In genomic region chr15:74203801-74204530, GRCm38 (mm10) we compare ENCODE assay signal across 11 mouse cellular contexts.
DNase-seq lines count a peak whose midpoint lies in the region; ATAC-seq and TF ChIP-seq lines count a peak whose summit lies in the region.
"Had no signal": no experiment of that assay in that cellular context is flagged by ENCODE, and none has a peak within 500 bp of the region (broad histone marks: within the 10 kb centered on the region; RNA-seq: fewer than 3 reads in every experiment).

No protein-coding gene starts in this region.

- no peak for TF ChIP-seq CTCF in liver, postnatal 0 days (IDR thresholded peaks at IDR 0.05; ENCODE audit: low read depth)

- peak; percentile 42 to 49 for DNase-seq in left cerebral cortex, adult 18-20 months (ENCODE audit: low spot score in 2 of 2)
- DNase-seq in left cerebral cortex, adult 11 months (ENCODE audit: low spot score) = no peak
- DNase-seq in heart, postnatal 14 days = peak; percentile 29 to 52
- DNase-seq in ovary, postnatal 14 days (ENCODE audit: low spot score) = peak; percentile 3
- DNase-seq in liver, postnatal 0 days = no peak
- no peak for DNase-seq in kidney, postnatal 10 days
- DNase-seq: adrenal gland, adult 8-10 months had no signal

- H3K4me2 ChIP-seq in liver, postnatal 0 days (ENCODE audit: low read depth, low read length) = no peak overlapping the region
- H3K4me2 ChIP-seq: liver, embryonic 15.5 days had no signal

- H3K9ac ChIP-seq in liver, postnatal 0 days (replicated peaks) = no peak overlapping the region
- H3K9ac ChIP-seq: liver, embryonic 15.5 days had no signal

- no peak overlapping the region for H3K27ac ChIP-seq in liver, postnatal 0 days (ENCODE audit: low read depth)
- H3K27ac ChIP-seq: kidney, postnatal 0 days; liver, embryonic 15.5 days had no signal

- H3K36me3 ChIP-seq in liver, postnatal 0 days (replicated peaks; ENCODE audit: insufficient read depth, low read length) = no peaks in the 10 kb centered on the region
- H3K36me3 ChIP-seq: liver, embryonic 15.5 days had no signal

- no peaks in the 10 kb centered on the region for H3K4me1 ChIP-seq in liver, postnatal 0 days (ENCODE audit: insufficient read depth)
- H3K4me1 ChIP-seq: liver, embryonic 15.5 days had no signal

- ATAC-seq in frontal cortex, adult (ENCODE audit: low TSS enrichment) = peak; percentile 91
- no peak for ATAC-seq in liver, postnatal 0 days
- no peak for ATAC-seq in activated CD4-positive, CD25-positive, alpha-beta regulatory T cell, adult 4 months

- no peak for TF ChIP-seq EP300 in liver, postnatal 0 days (IDR thresholded peaks at IDR 0.05; ENCODE audit: low read depth)

- WGBS in liver, postnatal 0 days (ENCODE audit: insufficient replicate concordance) = 72% methylated on average over 14 of the region's 14 CpGs

- H3K9me3 ChIP-seq in liver, postnatal 0 days (ENCODE audit: low read length) = no peaks in the 10 kb centered on the region
- H3K9me3 ChIP-seq: liver, embryonic 15.5 days had no signal

- H3K4me3 ChIP-seq in liver, postnatal 0 days (ENCODE audit: low read depth, low read length) = no peak overlapping the region
- H3K4me3 ChIP-seq: liver, embryonic 15.5 days had no signal

- intact Hi-C loops in heart, postnatal 14 days (cut with DNase I) = no loop called here

- no peaks in the 10 kb centered on the region for H3K27me3 ChIP-seq in liver, postnatal 0 days (ENCODE audit: insufficient read depth, low read length)
- H3K27me3 ChIP-seq: liver, embryonic 15.5 days had no signal

Comparison
In these comparisons a context has a peak if more than half of its experiments do, and no peak if none do; other contexts are left out.
1. DNase-seq: peak in left cerebral cortex, adult 18-20 months (2 of 2), heart, postnatal 14 days (2 of 2) and ovary, postnatal 14 days (single experiment); none in left cerebral cortex, adult 11 months (single experiment), liver, postnatal 0 days (single experiment) and kidney, postnatal 10 days (single experiment).